Mouse (Mus musculus) neural tube, embryonic 13.5 days (tissue): Measurements from ENCODE around the gene 9430038I01Rik. TPM values are rescaled to one million over a fixed set of nuclear protein-coding genes. Genes with fewer than 3 reads are reported as not detected.

Source experiments
- ATAC-seq: fragments of 200-750 bp; cut with Nextera tagmentation; 2 replicates; pipeline ENCODE4 v1.8.0; 2017; ENCODE audit warnings: low read depth, mild to moderate bottlenecking, moderate TSS enrichment, moderate library complexity
- H3K27ac ChIP-seq: fragments of 300-500 bp; sonication (generic); replicated peaks from 2 replicates; pipeline ENCODE4 v1.5.1; 2015; ENCODE audit warnings: moderate library complexity, mild to moderate bottlenecking, inconsistent platforms
- H3K27me3 ChIP-seq: fragments of 300-500 bp; sonication (generic); 2 replicates; pipeline ENCODE4 v1.6.1; 2015; ENCODE audit warnings: mild to moderate bottlenecking, inconsistent platforms
- H3K36me3 ChIP-seq: fragments of 300-500 bp; sonication (generic); 2 replicates; pipeline ENCODE4 v1.6.1; 2015; ENCODE audit warnings: mild to moderate bottlenecking, inconsistent platforms
- H3K4me1 ChIP-seq: fragments of 300-500 bp; sonication (generic); replicated peaks from 2 replicates; pipeline ENCODE4 v1.6.1; 2015; ENCODE audit warnings: inconsistent platforms
- H3K4me2 ChIP-seq: fragments of 300-500 bp; sonication (generic); 2 replicates; pipeline ENCODE4 v1.6.1; 2015; ENCODE audit warnings: inconsistent platforms, mild to moderate bottlenecking, moderate library complexity
- H3K4me3 ChIP-seq: fragments of 300-500 bp; sonication (generic); 2 replicates; pipeline ENCODE4 v1.5.1; 2015; ENCODE audit warnings: mild to moderate bottlenecking, inconsistent platforms
- H3K9ac ChIP-seq: fragments of 300-500 bp; sonication (generic); 2 replicates; pipeline ENCODE4 v1.6.1; 2015; ENCODE audit warnings: moderate library complexity, mild to moderate bottlenecking, inconsistent platforms
- H3K9me3 ChIP-seq: fragments of 300-500 bp; sonication (generic); 2 replicates; pipeline ENCODE4 v1.6.1; 2016; ENCODE audit warnings: inconsistent platforms
- WGBS: fragments of 180-500 bp; shearing (Covaris S2); methylation state at CpG from one replicate; pipeline ENCODE4 v1.1.7; 2015; 5-methylcytosine and 5-hydroxymethylcytosine counted together
- polyA plus RNA-seq: library from polyadenylated mRNA; unstranded; fragments of >200 nt; fragmentation: Nextera tagmentation; extraction: Ambion mirVana; gene quantifications from 2 replicates; pipeline ENCODE4 v1.2.1, GENCODE M21; 2015

9430038I01Rik gene
- polyA plus RNA-seq, 1 experiment from 2014 or later = 14.7 TPM

- H3K9ac ChIP-seq = no peak overlapping the region
- no peaks in the 10 kb centered on the region for H3K27me3 ChIP-seq
- no peaks in the 10 kb centered on the region for H3K36me3 ChIP-seq
- no peak overlapping the region for H3K27ac ChIP-seq
- ATAC-seq = no peak
- H3K4me1 ChIP-seq = no peaks in the 10 kb centered on the region
- no peak overlapping the region for H3K4me2 ChIP-seq
- H3K4me3 ChIP-seq = no peak overlapping the region
- H3K9me3 ChIP-seq = no peaks in the 10 kb centered on the region
- 84% methylated on average over 7 of the region's 7 CpGs for WGBS
Observed at GRCm38 (mm10) chr7:137346860-137347259, 63.7 kb downstream of the 9430038I01Rik start.

GRCm38 (mm10) chr7:137346068-137346467 lies 64.5 kb downstream of the 9430038I01Rik start:
- ATAC-seq = no peak
- 84% methylated on average over 10 of the region's 10 CpGs for WGBS
- Histone ChIP-seq H3K4me2 (no peak overlapping the region), H3K27ac (no peak overlapping the region), H3K4me3 (no peak overlapping the region), H3K9me3 (no peaks in the 10 kb centered on the region), H3K4me1 (no peaks in the 10 kb centered on the region), H3K36me3 (no peaks in the 10 kb centered on the region), H3K27me3 (no peaks in the 10 kb centered on the region), H3K9ac (no peak overlapping the region)

- no peak overlapping the region for H3K4me3 ChIP-seq
- H3K9ac ChIP-seq = no peak overlapping the region
- H3K4me2 ChIP-seq = no peak overlapping the region
- no peak for ATAC-seq
- no peaks in the 10 kb centered on the region for H3K9me3 ChIP-seq
- H3K27me3 ChIP-seq = peaks cover 5% of the 10 kb centered on the region; the same call in 1 of the 2 replicates
- no peaks in the 10 kb centered on the region for H3K36me3 ChIP-seq
- no peak overlapping the region for H3K27ac ChIP-seq
- H3K4me1 ChIP-seq = no peaks in the 10 kb centered on the region
- 98% methylated on average over 2 of the region's 2 CpGs for WGBS
Observed at GRCm38 (mm10) chr7:137333951-137334350, 76.6 kb downstream of the 9430038I01Rik start.

Other genes starting within 250 kb of the 9430038I01Rik start
- 23.9 and 24.1 TPM in 2 replicates for gene Ebf3, start 96.3 kb downstream of the 9430038I01Rik start, polyA plus RNA-seq
- gene Glrx3, start 26.9 kb upstream of the 9430038I01Rik start, polyA plus RNA-seq = 270 and 299 TPM in 2 replicates